Mouse (Mus musculus) erythroblast, embryonic 14.5 days (primary cell): ENCODE results near the gene Gm13420. TPM values are rescaled to one million over a fixed set of nuclear protein-coding genes. Genes with fewer than 3 reads are reported as not detected.

Source experiments
- H3K27me3 ChIP-seq: 2 replicates; pipeline ENCODE4 v1.6.1; 2012; ENCODE audit warnings: inconsistent platforms; ENCODE audit not compliant: control insufficient read depth
- H3K36me3 ChIP-seq: 2 replicates; pipeline ENCODE4 v1.6.1; 2012; ENCODE audit warnings: mild to moderate bottlenecking, inconsistent platforms; ENCODE audit not compliant: control insufficient read depth
- H3K4me1 ChIP-seq: 2 replicates; pipeline ENCODE4 v1.6.1; 2012; ENCODE audit warnings: inconsistent platforms; ENCODE audit not compliant: control insufficient read depth
- H3K4me3 ChIP-seq: replicated peaks from 2 replicates; pipeline ENCODE3; 2012; ENCODE audit warnings: moderate library complexity, mild to moderate bottlenecking, inconsistent platforms
- H3K9me3 ChIP-seq: 2 replicates; pipeline ENCODE4 v1.6.1; 2012; ENCODE audit warnings: low read length, inconsistent platforms, mixed read lengths; ENCODE audit not compliant: control insufficient read depth
- GATA1 ChIP-seq: IDR thresholded peaks from 2 replicates; pipeline ENCODE4 v1.6.1; 2012; ENCODE audit warnings: low read length, inconsistent platforms, mixed read lengths
- TAL1 ChIP-seq: IDR thresholded peaks from 3 replicates; pipeline ENCODE4 v1.6.1; 2012; ENCODE audit warnings: low read length, inconsistent platforms, mixed read lengths
- polyA plus RNA-seq: library from polyadenylated mRNA; stranded (reverse); fragments of >175 nt; gene quantifications from 2 replicates; pipeline ENCODE4 v1.2.3, GENCODE M21; 2012

Gene Gm13420
- polyA plus RNA-seq, 1 experiment = not detected

DNA sequence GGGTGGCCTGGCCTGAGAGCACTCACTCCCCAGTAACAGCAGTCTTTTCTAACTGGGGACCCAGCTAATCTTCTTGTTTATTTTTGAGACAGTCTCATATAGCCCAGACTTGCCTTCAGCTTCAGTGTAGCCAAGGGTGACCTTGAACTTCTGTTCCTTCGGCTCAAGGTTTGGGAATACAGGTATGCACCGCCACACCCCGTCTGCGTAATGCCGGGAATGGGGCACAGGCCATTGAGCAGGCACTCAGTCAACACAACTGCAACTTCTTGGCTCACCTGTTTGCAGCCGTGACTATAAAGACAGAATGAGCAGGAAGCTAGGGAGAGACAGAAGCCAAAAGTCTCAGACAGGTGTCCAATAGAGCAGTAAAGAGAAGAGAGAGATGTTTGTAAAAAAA is 7.2 kb downstream of the Gm13420 start:
- TF ChIP-seq TAL1 = no peak
- TF ChIP-seq GATA1 = no peak

DNA sequence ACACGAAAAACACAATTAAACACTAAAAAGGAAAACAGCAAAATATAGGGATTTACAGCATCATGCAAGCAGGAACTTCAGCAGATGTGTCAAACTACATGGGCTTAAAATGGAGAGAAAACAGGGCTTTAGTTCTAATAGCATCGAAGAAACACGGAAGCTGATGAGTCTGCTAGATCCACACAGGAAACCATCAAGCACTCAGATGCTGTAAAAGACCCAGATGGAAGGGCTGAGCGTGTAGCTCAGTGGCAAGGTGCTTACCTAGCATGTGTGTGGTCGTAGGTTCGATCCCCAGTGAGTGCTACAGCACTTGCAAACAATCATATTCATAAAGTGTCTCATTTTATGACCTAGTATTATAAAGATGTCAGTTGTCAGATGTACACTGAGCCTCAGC is 10.3 kb downstream of the Gm13420 start:
- Histone ChIP-seq H3K9me3 (no peaks in the 10 kb centered on the region), H3K4me3 (no peak overlapping the region), H3K27me3 (peaks cover 15% of the 10 kb centered on the region), H3K36me3 (peaks cover 39% of the 10 kb centered on the region), H3K4me1 (no peaks in the 10 kb centered on the region)
- no peak for TF ChIP-seq GATA1
- TF ChIP-seq TAL1 = no peak

More for the DNA sequence above, 7.2 kb downstream of the Gm13420 start:
- H3K4me3 ChIP-seq = no peak overlapping the region
- peaks cover 10% of the 10 kb centered on the region for H3K36me3 ChIP-seq
- no peaks in the 10 kb centered on the region; the same call in 1 of the 2 replicates for H3K9me3 ChIP-seq
- peaks cover 44% of the 10 kb centered on the region for H3K27me3 ChIP-seq
- no peaks in the 10 kb centered on the region for H3K4me1 ChIP-seq

DNA sequence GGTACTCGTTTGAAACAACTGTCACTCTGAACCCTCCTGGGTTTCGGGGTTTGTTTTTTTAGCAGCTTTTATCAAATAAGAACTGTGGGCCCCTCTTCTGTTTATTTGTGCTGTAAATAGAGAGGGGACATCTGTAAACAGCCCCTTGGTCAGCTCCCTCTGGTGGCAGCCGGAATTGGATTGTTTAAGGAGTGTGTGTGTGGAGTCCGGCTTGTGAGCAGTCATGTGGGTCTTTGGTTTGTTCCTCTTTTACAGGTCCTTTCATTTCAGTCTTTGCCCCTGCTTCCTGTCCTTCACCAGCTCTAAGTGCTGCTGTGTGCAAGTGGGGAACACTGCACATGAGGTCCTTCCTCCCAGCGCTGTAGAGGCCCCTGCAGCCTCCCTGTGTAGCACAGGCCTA is 12.1 kb downstream of the Gm13420 start:
- no peaks in the 10 kb centered on the region for H3K9me3 ChIP-seq
- TF ChIP-seq TAL1 (no peak), GATA1 (no peak)
- no peaks in the 10 kb centered on the region for H3K4me1 ChIP-seq
- H3K27me3 ChIP-seq = no peaks in the 10 kb centered on the region
- H3K36me3 ChIP-seq = peaks cover 56% of the 10 kb centered on the region
- no peak overlapping the region for H3K4me3 ChIP-seq

DNA sequence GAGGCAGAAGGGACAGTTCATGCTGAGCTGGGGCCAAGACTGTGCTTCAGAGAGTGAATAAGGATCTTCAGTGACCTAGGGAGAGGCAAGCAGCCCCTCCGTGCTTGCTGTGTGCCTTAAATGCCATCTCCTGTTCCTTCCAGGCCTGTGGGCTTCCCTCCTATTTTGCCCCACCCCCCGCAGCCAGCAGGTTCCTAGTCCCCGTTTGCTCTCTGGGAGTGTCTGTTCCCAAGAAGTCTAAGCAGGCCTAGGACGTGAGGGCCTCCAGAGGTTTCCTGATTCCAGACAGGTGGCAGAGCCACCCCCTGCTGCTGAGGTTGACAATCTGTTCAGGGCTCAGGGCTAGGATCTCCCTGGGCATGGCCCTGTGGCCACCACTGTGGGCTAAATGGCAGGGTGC is 12.7 kb downstream of the Gm13420 start:
- H3K9me3 ChIP-seq = no peaks in the 10 kb centered on the region

DNA sequence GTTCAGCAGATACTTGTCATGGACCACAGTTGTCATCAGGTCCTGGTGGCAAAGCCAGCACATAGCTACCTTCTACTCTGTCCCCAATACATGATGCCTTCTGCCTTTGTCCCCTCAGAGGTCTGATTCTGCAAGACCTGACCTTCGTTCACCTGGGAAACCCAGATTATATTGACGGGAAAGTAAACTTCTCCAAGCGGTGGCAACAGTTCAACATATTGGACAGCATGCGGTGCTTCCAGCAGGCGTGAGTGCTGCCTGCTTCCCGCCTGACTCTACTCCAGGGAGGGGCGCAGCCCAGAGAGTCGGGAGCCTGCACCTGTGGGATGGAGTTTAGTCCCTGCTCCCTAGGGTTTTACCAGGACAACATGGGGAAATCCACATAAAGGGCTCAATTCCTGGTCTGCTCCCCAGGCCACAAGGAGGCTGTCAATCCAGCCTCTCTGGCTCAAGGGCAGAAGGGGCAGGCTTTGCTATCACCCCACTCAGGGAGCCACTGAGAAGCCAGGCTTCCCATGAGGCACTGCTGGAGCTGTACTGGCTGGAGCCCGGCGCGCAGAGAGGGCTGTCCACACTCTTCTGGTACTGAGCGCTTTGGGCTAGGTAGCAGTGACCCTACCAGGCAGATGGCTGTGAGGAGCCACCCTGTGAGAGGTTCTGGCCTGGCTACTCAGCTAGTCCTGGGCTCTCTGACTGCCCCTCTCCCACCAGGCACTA is 14.1 kb downstream of the Gm13420 start:
- Histone ChIP-seq H3K9me3 (no peaks in the 10 kb centered on the region), H3K27me3 (no peaks in the 10 kb centered on the region), H3K36me3 (peaks cover 76% of the 10 kb centered on the region), H3K4me3 (no peak overlapping the region), H3K4me1 (no peaks in the 10 kb centered on the region)
- TF ChIP-seq TAL1 (no peak), GATA1 (no peak)

More for the DNA sequence above, 12.7 kb downstream of the Gm13420 start:
- no peak for TF ChIP-seq TAL1
- TF ChIP-seq GATA1 = no peak
- Histone ChIP-seq H3K4me3 (no peak overlapping the region), H3K4me1 (no peaks in the 10 kb centered on the region), H3K27me3 (no peaks in the 10 kb centered on the region), H3K36me3 (peaks cover 62% of the 10 kb centered on the region)

DNA sequence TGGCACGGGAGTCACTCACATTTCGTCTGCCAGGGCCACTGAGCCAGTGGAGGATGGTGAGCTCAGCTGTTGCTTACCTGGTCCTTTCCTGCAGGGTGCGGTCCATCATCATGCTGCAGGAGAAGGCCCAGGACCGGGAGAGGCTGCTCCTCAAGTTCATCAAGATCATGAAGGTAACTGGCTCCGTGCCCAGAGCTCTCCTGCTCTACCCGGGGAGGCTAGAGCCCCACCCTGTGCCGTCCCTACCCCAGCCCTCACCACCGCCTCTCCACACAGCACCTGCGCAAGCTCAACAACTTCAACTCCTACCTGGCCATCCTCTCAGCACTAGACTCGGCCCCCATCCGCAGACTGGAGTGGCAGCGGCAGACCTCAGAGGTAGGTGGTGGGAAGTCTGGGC is 15.8 kb downstream of the Gm13420 start:
- no peaks in the 10 kb centered on the region for H3K9me3 ChIP-seq
- no peak overlapping the region for H3K4me3 ChIP-seq
- no peaks in the 10 kb centered on the region for H3K27me3 ChIP-seq
- TF ChIP-seq GATA1 = no peak
- TF ChIP-seq TAL1 = no peak
- peaks cover 88% of the 10 kb centered on the region for H3K36me3 ChIP-seq
- no peaks in the 10 kb centered on the region for H3K4me1 ChIP-seq

DNA sequence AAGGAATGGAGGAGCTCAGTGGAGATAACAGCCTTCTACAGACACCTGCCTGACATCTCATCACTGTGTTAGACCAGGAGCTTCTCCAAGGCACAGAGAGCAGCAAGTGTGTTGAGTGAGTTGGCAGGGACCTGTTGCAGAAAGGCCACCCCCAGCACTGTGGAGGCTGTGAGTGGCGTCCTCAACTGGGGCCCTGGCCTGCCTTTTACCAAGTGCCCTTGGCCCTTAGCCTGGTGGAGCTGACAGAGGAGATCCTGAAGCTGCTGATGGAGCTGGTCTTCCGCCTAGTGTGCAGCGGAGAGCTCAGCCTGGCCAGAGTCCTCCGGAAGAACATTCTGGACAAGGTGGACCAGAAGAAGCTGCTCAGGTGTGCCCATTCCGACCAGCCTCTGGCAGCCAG is 18.1 kb downstream of the Gm13420 start:
- Histone ChIP-seq H3K36me3 (peaks cover 93% of the 10 kb centered on the region), H3K4me1 (no peaks in the 10 kb centered on the region), H3K4me3 (no peak overlapping the region), H3K9me3 (no peaks in the 10 kb centered on the region), H3K27me3 (no peaks in the 10 kb centered on the region)
- no peak for TF ChIP-seq GATA1
- no peak for TF ChIP-seq TAL1

DNA sequence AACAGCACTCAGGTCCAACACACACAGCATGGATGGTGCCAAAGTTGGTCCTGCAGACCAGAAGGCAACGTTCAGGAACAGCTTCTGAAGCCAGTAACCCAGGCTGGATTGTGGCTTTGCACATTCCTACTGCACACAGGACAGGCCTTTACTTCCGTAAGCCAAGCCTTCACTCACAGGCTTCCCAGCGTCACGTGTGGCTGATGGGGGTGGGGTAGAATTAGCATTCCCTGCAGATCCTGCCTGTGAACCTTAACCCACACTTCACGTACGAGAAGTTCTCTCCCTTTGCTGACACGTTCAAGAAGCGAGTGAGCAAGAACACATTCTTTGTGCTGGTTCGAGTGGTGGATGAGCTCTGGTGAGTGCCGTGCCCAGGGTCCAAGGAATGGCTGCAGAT is 18.9 kb downstream of the Gm13420 start:
- H3K36me3 ChIP-seq = peaks cover 93% of the 10 kb centered on the region
- H3K4me1 ChIP-seq = no peaks in the 10 kb centered on the region
- H3K9me3 ChIP-seq = no peaks in the 10 kb centered on the region
- H3K27me3 ChIP-seq = no peaks in the 10 kb centered on the region
- H3K4me3 ChIP-seq = no peak overlapping the region
- TF ChIP-seq TAL1 = no peak
- no peak for TF ChIP-seq GATA1

DNA sequence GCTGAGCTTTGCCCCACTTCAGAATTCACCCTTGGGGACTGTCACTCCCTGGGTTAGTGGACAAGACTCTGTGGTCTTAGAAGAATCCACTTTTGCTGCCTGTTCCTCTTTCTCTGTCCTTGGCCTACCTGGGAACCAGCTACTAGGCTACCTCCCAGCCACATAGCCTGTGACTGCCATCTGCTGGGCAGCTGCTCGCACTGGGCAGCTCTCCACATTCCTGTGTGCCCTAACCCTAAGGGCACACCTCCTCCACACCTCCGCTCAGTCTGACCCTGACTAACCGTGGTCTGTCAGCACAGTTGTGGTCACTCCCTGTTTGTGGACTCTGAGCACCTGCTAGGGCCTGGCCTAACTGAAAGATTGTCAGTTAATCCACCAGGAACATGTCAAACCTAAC is 19.9 kb downstream of the Gm13420 start:
- H3K36me3 ChIP-seq = peaks cover 91% of the 10 kb centered on the region

DNA sequence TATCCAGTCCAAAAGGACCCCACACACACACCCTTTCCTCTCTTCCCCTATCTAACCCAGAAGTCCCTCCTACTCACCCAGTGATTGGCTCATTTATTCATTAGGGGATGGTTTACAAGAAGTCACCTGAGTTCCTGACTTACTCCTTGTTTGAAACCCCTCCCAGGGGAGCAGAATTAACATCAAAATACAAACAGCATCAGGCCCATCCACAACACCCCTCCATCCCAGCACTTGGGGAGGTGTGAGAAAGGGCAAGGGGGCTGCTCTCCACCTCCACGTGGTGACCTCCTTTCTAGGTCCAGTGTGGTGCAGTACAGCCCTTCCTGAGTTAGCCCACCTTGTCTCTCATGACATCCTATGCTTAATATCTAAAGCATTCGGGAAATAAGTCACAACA is 22.0 kb downstream of the Gm13420 start:
- Histone ChIP-seq H3K27me3 (no peaks in the 10 kb centered on the region), H3K9me3 (no peaks in the 10 kb centered on the region), H3K4me1 (peaks cover 5% of the 10 kb centered on the region), H3K36me3 (peaks cover 93% of the 10 kb centered on the region), H3K4me3 (no peak overlapping the region)
- no peak for TF ChIP-seq TAL1
- TF ChIP-seq GATA1 = no peak

More for the DNA sequence above, 19.9 kb downstream of the Gm13420 start:
- Histone ChIP-seq H3K4me1 (no peaks in the 10 kb centered on the region), H3K27me3 (no peaks in the 10 kb centered on the region), H3K9me3 (no peaks in the 10 kb centered on the region), H3K4me3 (no peak overlapping the region)
- TF ChIP-seq GATA1 = no peak
